Mouse (Mus musculus): Measurements from ENCODE around the gene Pou2f3. TPM values are rescaled to one million over a fixed set of nuclear protein-coding genes. Genes with fewer than 3 reads are reported as not detected.

The Pou2f3 gene
- total and polyA plus RNA-seq, 3 experiments: not detected

DNA sequence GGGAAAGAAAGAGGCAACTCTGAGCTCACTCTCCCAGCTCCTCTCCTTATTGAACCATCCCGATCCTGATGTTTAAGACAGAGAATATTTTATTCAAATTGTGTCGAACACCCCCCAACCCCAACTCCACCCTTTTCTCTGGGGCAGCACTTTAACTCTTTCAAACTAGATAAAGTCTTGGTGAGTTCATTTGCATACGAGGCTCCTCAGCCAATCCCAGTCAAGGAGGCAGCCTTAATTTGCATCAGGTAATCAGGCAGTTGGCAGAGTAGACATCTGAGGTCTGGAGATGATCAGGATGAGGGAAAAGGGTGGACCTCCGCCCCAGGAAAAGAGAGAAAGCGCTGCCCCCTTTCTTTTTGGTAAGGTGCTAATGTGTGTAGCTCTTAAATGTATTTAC lies 10.0 kb downstream of the Pou2f3 start:
- no peaks in the 10 kb centered on the region for H3K36me3 ChIP-seq (ENCODE audit: control insufficient read depth in 1 of 2, insufficient read depth in 2 of 2, low read length in 2 of 2)
- no peaks in the 10 kb centered on the region for H3K4me1 ChIP-seq (ENCODE audit: control insufficient read depth in 1 of 2, insufficient read depth in 2 of 2, low read length in 2 of 2)
- H3K4me3 ChIP-seq (ENCODE audit: control insufficient read depth in 1 of 2, insufficient read depth in 1 of 2, low read depth in 2 of 2, low read length in 2 of 2): no peak overlapping the region
- peak; percentile 60 for DNase-seq (ENCODE audit: low read depth, low spot score)
- no peak overlapping the region for H3K9ac ChIP-seq (ENCODE audit: control insufficient read depth, low read depth, low read length, poor library complexity, severe bottlenecking)
- H3K9me3 ChIP-seq (replicated peaks; ENCODE audit: insufficient read depth, low read length): no peaks in the 10 kb centered on the region
- TF ChIP-seq ZC3H11A (IDR thresholded peaks at IDR 0.05; ENCODE audit: low read depth, low read length) (no peak), GATA1 (IDR thresholded peaks at IDR 0.05; ENCODE audit: low read depth, low read length) (0 out of 2 replicates have a peak, but pooled peaks have one; percentile 16), KAT2A (conservative IDR thresholded peaks at IDR 0.05; ENCODE audit: low read depth, low read length) (no peak)
- no peaks in the 10 kb centered on the region; a peak in 1 of 4 replicates for H3K27me3 ChIP-seq (ENCODE audit: control insufficient read depth in 1 of 2, insufficient read depth in 2 of 2, low read length in 2 of 2)
- H3K79me2 ChIP-seq (ENCODE audit: control insufficient read depth, insufficient read depth, low read length, poor library complexity): no peaks in the 10 kb centered on the region
- H3K27ac ChIP-seq (ENCODE audit: control insufficient read depth, low read depth, low read length): no peak overlapping the region

DNA sequence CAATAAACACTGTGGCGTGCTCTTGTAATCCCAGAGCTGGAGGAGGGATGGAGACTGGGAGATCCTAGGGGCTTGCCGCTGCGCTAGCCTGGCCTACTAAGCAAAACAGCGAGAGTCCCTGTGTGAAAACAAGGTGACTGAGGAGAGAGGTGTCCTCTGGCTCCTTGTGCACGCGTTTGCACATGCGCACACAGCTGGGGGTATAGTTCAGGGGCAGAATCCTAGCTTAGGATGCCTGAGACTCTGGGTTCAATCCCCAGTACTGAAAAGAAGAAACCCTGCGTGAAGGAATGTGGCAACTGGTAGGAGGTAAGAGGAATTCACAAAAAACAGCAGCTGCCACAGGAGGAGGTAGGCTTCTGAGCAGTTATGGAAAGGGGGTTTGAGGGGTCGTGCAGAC lies 16.2 kb downstream of the Pou2f3 start:
- H3K79me2 ChIP-seq (ENCODE audit: control insufficient read depth, insufficient read depth, low read length, poor library complexity): no peaks in the 10 kb centered on the region
- H3K9me3 ChIP-seq (replicated peaks; ENCODE audit: insufficient read depth, low read length): no peaks in the 10 kb centered on the region
- H3K9ac ChIP-seq (ENCODE audit: control insufficient read depth, low read depth, low read length, poor library complexity, severe bottlenecking): no peak overlapping the region
- H3K4me3 ChIP-seq (ENCODE audit: control insufficient read depth in 1 of 2, insufficient read depth in 1 of 2, low read depth in 2 of 2, low read length in 2 of 2): no peak overlapping the region
- H3K4me1 ChIP-seq (ENCODE audit: control insufficient read depth in 1 of 2, insufficient read depth in 2 of 2, low read length in 2 of 2): no peaks in the 10 kb centered on the region
- no peak overlapping the region for H3K27ac ChIP-seq (ENCODE audit: control insufficient read depth, low read depth, low read length)
- H3K36me3 ChIP-seq (ENCODE audit: control insufficient read depth in 1 of 2, insufficient read depth in 2 of 2, low read length in 2 of 2): no peaks in the 10 kb centered on the region
- no peak for TF ChIP-seq SMC3 (IDR thresholded peaks at IDR 0.05; ENCODE audit: low read depth, low read length)
- TF ChIP-seq GATA1 (IDR thresholded peaks at IDR 0.05; ENCODE audit: low read depth, low read length): no peak
- no peak for TF ChIP-seq POLR2AphosphoS5 (IDR thresholded peaks at IDR 0.05; ENCODE audit: borderline replicate concordance, low read depth, low read length)
- no peak for TF ChIP-seq MEF2A (IDR thresholded peaks at IDR 0.05; ENCODE audit: extremely low read depth, insufficient replicate concordance, low read depth, low read length, poor library complexity, severe bottlenecking)
- TF ChIP-seq MAX (IDR thresholded peaks at IDR 0.05; ENCODE audit: low read length): no peak
- no peak for TF ChIP-seq ZKSCAN1 (IDR thresholded peaks at IDR 0.05; ENCODE audit: low read depth, low read length)
- no peak for TF ChIP-seq MYB (IDR thresholded peaks at IDR 0.05; ENCODE audit: low read depth, low read length)
- no peak for TF ChIP-seq UBTF (IDR thresholded peaks at IDR 0.05; ENCODE audit: borderline replicate concordance, insufficient read depth, low read depth, low read length)
- H3K27me3 ChIP-seq (ENCODE audit: control insufficient read depth in 1 of 2, insufficient read depth in 2 of 2, low read length in 2 of 2): peaks cover 0 to 2% of the 10 kb centered on the region in 2 experiments; a peak in 2 of 4 replicates
- no peak for DNase-seq (ENCODE audit: low read depth, low spot score)

- TF ChIP-seq TBP (IDR thresholded peaks at IDR 0.05; ENCODE audit: low read depth, low read length) (no peak), MXI1 (IDR thresholded peaks at IDR 0.05; ENCODE audit: low read depth, low read length) (no peak), ZKSCAN1 (IDR thresholded peaks at IDR 0.05; ENCODE audit: low read depth, low read length) (no peak), MYB (IDR thresholded peaks at IDR 0.05; ENCODE audit: low read depth, low read length) (no peak)
- H3K9ac ChIP-seq (ENCODE audit: control insufficient read depth, low read depth, low read length, poor library complexity, severe bottlenecking): no peak overlapping the region
- DNase-seq (ENCODE audit: low read depth, low spot score): no peak
- no peak overlapping the region for H3K4me3 ChIP-seq (ENCODE audit: control insufficient read depth in 1 of 2, insufficient read depth in 1 of 2, low read depth in 2 of 2, low read length in 2 of 2)
- no peak overlapping the region for H3K27ac ChIP-seq (ENCODE audit: control insufficient read depth, low read depth, low read length)
- H3K36me3 ChIP-seq (ENCODE audit: control insufficient read depth in 1 of 2, insufficient read depth in 2 of 2, low read length in 2 of 2): no peaks in the 10 kb centered on the region
- H3K27me3 ChIP-seq (ENCODE audit: control insufficient read depth in 1 of 2, insufficient read depth in 2 of 2, low read length in 2 of 2): peaks cover 0 to 2% of the 10 kb centered on the region in 2 experiments; a peak in 3 of 4 replicates
- no peaks in the 10 kb centered on the region for H3K4me1 ChIP-seq (ENCODE audit: control insufficient read depth in 1 of 2, insufficient read depth in 2 of 2, low read length in 2 of 2)
- H3K79me2 ChIP-seq (ENCODE audit: control insufficient read depth, insufficient read depth, low read length, poor library complexity): no peaks in the 10 kb centered on the region
- no peaks in the 10 kb centered on the region for H3K9me3 ChIP-seq (replicated peaks; ENCODE audit: insufficient read depth, low read length)
Measured at GRCm38 (mm10) chr9:43191561-43191960, 18.6 kb downstream of the Pou2f3 start.

All from MEL (cell line).